Mouse (Mus musculus): Measurements from ENCODE around the gene Rlf. TPM values are rescaled to one million over a fixed set of nuclear protein-coding genes. Genes with fewer than 3 reads are reported as not detected.

Gene Rlf
- total RNA-seq (2022), result 10 to 100 TPM; 24.7 to 27.1 (median 25.8) TPM

GRCm38 (mm10) chr4:121214793-121215304 is at the start of gene Rlf:
Gene Rlf, minus strand, starts transcription at chr4:121215084.
- DNase-seq (ENCODE audit: low spot score in 2 of 2), result peak; percentile 97 to 99

GRCm38 (mm10) chr4:121241612-121242000 is 26.7 kb upstream of the Rlf start:
- DNase-seq (ENCODE audit: low spot score in 2 of 2), result no peak

DNA sequence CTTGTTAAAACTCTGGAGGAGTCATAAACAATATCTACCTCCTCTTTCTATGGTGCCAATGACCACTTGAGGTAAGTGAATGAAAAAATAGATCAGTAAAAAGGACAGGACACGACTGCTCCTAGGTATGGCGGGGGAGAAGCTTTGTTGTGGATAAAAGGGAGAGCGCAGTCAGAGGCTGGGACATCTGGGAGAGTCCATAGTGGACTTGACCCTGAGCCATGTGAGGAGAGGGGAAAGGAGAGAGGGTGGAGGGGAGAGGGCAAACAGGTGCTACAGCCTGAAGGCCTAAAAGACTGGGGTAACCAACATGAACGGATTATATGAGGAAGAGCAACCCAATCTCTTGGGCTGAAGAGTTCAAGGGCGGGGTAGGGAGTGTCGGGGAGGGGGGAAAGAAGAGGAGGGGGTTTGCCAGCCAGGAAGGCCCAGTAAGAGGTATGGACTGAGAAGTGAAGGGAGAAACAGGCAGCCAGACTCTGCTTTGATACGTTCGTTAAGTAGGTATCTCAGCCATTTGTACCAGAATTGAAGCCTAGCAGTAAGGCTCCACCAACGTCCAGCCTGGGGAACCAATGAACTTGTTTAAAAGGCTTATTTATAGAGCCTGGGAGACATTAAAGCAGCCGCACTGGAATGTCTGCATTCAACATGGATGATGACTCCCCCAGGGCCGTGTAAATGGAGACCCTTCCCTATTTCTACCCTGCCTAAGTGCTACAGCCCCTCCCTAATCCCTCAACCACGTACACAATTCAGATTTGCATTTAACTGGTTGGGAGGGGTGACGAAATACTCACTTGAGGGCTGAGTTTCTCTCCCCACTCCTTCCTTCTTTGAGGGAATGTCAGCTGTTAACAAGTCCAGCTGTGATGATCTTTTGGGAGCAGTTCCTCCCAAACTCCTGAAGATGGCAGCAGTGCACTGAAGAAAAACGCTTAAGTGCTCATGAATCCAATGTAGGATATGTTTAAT is 26.0 kb upstream of the Rlf start:
- DNase-seq (ENCODE audit: low spot score in 2 of 2), result no peak

DNA sequence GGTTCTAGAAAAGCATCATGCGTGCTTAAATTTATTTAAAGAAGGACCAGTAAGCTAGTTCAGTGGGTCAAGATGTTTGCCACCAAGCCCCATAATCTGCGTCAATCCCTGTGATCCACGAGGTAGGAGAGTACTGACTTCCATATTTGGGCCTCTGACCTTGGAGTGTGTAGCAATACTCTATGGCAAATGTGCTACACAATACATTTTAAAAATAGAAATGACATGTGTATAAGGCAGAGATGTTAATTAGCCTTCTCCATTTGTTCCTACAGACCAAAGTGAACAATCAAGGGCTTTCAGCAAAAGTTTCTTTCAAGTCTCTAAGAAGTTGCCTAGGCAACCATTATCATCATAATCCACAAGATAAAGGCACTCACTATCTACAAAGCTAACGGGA is 25.0 kb upstream of the Rlf start:
- DNase-seq (ENCODE audit: low spot score in 2 of 2), result no peak

GRCm38 (mm10) chr4:121231772-121232414 is 17.0 kb upstream of the Rlf start:
- no peak for DNase-seq (ENCODE audit: low spot score in 2 of 2)

GRCm38 (mm10) chr4:121230943-121231614 is 16.2 kb upstream of the Rlf start:
- peak in 1 of 2 experiments; percentile 25 for DNase-seq (ENCODE audit: low spot score in 2 of 2)

DNA sequence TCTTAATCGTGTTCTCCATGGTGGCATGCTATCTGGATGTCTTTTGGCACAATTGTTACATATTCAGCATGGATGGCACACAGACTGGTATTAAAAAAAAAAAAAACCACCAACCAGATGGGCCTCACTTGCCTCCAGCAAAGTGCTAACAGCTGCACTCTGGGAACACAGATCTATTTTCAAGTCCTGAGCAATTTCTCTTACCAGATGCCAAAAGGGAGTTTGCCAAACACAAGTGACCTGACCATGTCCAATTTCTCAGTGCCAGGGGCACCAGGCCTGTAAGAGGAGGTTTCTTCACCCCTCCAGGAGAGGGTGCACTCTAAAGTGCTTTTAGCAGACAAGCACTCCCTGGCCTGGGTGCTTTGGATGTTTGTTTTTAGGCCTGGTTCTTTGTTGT is 12.2 kb upstream of the Rlf start:
- DNase-seq (ENCODE audit: low spot score in 2 of 2), result peak in 1 of 2 experiments; percentile 24

GRCm38 (mm10) chr4:121225177-121225576 is 10.3 kb upstream of the Rlf start:
- no peak for DNase-seq (ENCODE audit: low spot score in 2 of 2)

- no peak for DNase-seq (ENCODE audit: low spot score in 2 of 2)
Observed at GRCm38 (mm10) chr4:121223136-121223535, 8.3 kb upstream of the Rlf start.

DNA sequence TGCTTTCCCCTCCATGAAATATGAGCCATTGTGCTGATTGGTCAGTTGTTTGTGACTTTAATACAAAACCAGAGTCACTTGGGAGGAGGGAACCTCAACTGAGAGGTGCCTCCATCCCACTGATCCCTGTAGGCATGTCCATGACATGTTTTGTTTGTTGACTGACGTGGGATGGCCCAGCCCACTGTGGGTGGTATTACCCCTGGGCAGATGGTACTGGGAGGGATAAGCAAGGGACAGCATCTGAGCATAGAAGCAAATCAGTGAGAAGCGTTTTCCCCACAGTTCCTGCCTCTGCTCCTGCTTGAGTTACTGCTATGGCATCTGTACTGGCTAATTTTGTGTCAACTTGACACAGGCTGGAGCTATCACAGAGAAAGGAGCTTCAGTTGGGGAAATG is 1.3 kb upstream of the Rlf start:
- no peak for DNase-seq (ENCODE audit: low spot score in 2 of 2)

- DNase-seq (ENCODE audit: low spot score in 2 of 2), result no peak
Observed at GRCm38 (mm10) chr4:121215489-121215888, 605 bp upstream of the Rlf start.

DNA sequence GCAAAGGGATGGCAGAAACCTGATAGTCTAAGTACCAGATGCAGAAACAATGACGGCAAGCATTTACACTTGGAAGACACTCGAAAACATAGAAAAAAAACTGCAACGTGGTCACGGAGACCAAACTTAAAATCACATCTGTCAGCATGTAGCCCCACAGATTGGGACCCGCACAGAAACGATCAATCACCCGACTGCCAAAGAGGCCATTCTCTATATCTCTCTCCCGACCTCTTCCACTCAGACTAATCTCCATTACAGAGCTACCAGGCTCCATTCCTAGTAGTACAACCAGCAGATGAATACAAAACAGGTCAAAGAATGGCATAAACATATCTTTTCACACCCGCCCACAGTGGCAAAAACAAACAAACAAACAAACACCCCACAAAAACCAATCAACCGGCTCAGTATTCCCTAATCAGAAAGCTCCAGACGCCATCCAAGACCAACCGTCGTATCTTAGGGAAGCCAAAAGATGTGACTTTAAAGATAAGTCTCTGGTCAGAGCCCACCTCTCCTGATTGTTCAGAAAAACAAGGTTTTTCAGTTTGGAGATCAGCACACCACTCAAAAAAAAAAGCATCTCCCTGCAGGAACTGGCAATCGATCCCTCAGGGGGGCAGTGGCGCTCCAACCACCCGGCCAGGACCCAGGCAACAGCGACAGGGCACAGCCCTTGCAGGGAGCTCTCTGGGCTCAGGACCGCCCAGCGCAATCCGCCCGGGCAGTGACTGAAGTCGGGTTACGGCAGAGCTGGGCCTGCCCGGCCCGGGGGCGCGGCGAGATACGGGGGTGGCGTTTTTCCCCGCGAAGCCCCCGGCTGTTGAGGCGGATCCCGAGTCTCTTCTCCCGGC is 720 bp downstream of the Rlf start:
- DNase-seq (ENCODE audit: low spot score in 2 of 2), result peak; percentile 22 to 36

- DNase-seq (ENCODE audit: low spot score in 2 of 2), result no peak
Observed at GRCm38 (mm10) chr4:121208911-121209310, 6.0 kb downstream of the Rlf start.

DNA sequence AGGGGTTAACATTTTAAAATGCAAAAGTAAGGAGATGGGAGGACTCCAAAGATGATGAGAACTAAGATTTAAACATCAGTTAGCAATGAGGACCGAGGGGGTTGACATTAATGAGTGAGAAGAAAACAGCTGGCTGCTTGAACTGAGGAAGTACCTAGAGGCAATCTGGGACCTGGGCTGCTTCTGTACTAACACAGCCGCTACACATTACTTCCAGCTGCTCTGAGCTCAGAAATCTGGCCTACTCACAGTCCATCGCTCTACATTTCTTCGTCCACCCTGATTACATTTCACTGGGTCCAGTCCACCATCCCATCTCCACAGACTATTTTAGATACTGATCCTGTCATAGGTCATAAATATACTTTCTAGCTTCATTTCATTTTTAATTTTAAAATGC is 17.0 kb downstream of the Rlf start:
- DNase-seq (ENCODE audit: low spot score in 2 of 2), result no peak

DNA sequence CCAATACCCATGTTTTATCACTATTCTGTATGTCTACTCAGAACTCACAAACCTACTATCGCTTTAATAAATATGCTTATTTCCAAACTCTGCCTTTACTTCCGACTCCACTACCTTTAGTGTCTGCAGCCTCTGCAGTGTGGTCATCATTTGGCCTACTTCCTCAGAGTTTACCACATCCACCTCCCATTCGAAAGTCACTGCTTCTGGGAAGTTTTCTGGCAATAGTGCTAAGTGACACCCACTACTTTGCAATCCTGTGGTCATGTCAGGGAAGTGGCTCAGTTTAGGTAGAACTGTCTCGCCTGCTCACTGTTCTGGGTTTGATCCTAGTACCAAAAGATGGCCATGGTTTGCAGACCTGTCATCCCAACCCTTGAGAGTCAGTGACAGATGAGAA is 17.9 kb downstream of the Rlf start:
- DNase-seq (ENCODE audit: low spot score in 2 of 2), result no peak

- DNase-seq (ENCODE audit: low spot score in 2 of 2), result no peak
Observed at GRCm38 (mm10) chr4:121196205-121196604, 18.7 kb downstream of the Rlf start.

GRCm38 (mm10) chr4:121194736-121195135 is 20.1 kb downstream of the Rlf start:
- no peak for DNase-seq (ENCODE audit: low spot score in 2 of 2)

DNA sequence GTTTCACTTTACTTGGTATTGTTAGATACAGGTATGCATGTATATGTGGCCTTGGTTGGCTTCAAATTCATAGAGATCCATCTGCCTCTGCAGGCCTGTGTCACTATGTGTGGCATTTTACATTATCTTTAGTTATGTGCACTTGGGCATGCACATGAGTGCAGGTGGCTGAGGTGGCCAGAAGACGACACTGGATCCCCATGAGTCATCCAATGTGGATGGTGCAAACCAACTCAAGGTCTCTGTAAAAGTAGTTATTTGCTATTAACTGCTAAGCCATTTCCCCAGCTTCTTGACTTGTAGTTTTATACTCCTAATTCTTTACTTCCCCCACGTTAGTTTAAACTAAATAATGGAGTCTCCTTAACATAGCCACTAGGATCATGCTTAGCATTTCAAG is 22.6 kb downstream of the Rlf start:
- DNase-seq (ENCODE audit: low spot score in 2 of 2), result no peak

DNA sequence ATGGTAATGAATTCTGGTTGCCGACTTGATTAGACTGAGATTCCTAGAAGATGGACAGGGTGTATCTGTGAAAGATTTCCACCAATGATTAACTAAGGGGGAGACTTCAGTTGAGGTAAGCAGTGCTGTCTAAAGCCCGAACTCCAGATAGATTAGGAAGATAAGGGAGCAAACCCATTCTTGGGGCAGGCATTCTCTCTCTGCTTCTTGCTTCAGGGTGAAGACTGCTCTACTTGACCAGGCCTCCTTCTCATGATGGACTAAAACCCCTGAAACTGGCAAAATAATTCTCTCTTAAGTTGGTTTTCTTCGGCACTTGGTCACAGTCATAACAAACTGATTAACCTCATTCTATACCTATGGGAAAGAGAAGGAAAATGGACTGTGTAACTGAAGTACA is 25.5 kb downstream of the Rlf start:
- DNase-seq (ENCODE audit: low spot score in 2 of 2), result no peak

- DNase-seq (ENCODE audit: low spot score in 2 of 2), result no peak
Observed at GRCm38 (mm10) chr4:121179669-121180068, 35.2 kb downstream of the Rlf start.

- no peak for DNase-seq (ENCODE audit: low spot score in 2 of 2)
Observed at GRCm38 (mm10) chr4:121167656-121168055, 47.2 kb downstream of the Rlf start.

Data from left cerebral cortex, adult 8-10 months (tissue).